Mouse (Mus musculus) forebrain, postnatal 0 days (tissue): ENCODE measurements around the gene Zfp263. TPM values are rescaled to one million over a fixed set of nuclear protein-coding genes. Genes with fewer than 3 reads are reported as not detected.

ENCODE experiments used
- ATAC-seq: fragments of 200-750 bp; cut with Nextera tagmentation; 2 replicates; pipeline ENCODE4 v1.8.0; 2017; ENCODE audit warnings: mild to moderate bottlenecking, moderate library complexity
- DNase-seq: peaks from one replicate; pipeline ENCODE4 v3.0.0-alpha.2; 2015
- H3K27ac ChIP-seq: fragments of 300-500 bp; sonication (generic); 2 replicates; pipeline ENCODE4 v1.5.1; 2014; ENCODE audit warnings: low read depth, mild to moderate bottlenecking, antibody characterized with exemption, low read length, moderate library complexity, mixed read lengths
- H3K27me3 ChIP-seq: fragments of 300-500 bp; sonication (generic); 2 replicates; pipeline ENCODE4 v1.6.1; 2014; ENCODE audit warnings: mild to moderate bottlenecking, low read length, mixed read lengths; ENCODE audit not compliant: insufficient read depth
- H3K36me3 ChIP-seq: fragments of 300-500 bp; sonication (generic); 2 replicates; pipeline ENCODE4 v1.6.1; 2014; ENCODE audit warnings: mild to moderate bottlenecking, moderate library complexity; ENCODE audit not compliant: insufficient read depth
- H3K4me1 ChIP-seq: fragments of 300-500 bp; sonication (generic); 2 replicates; pipeline ENCODE4 v1.6.1; 2014; ENCODE audit warnings: antibody characterized with exemption; ENCODE audit not compliant: insufficient read depth
- H3K4me2 ChIP-seq: fragments of 300-500 bp; sonication (generic); 2 replicates; pipeline ENCODE4 v1.6.1; 2014; ENCODE audit warnings: low read depth, mild to moderate bottlenecking, moderate library complexity
- H3K4me3 ChIP-seq: fragments of 300-500 bp; sonication (generic); 2 replicates; pipeline ENCODE4 v1.5.1; 2014; ENCODE audit warnings: low read depth, low read length, mixed read lengths
- H3K9ac ChIP-seq: fragments of 300-500 bp; sonication (generic); 2 replicates; pipeline ENCODE4 v1.6.1; 2014; ENCODE audit warnings: mild to moderate bottlenecking
- H3K9me3 ChIP-seq: fragments of 300-500 bp; sonication (generic); 2 replicates; pipeline ENCODE4 v1.6.1; 2016; ENCODE audit warnings: low read length
- CTCF ChIP-seq: sonication (generic); IDR thresholded peaks from 2 replicates; pipeline ENCODE4 v1.5.1; 2016; ENCODE audit warnings: antibody characterized with exemption, control low read depth, low read depth
- WGBS: fragments of 180-500 bp; shearing (Covaris S2); extraction: QIAGEN DNeasy Blood & Tissue Kit; methylation state at CpG from one replicate; pipeline ENCODE4 v1.1.7; 2014; 5-methylcytosine and 5-hydroxymethylcytosine counted together
- polyA plus RNA-seq: library from polyadenylated mRNA; unstranded; fragments of >200 nt; fragmentation: Nextera tagmentation; extraction: Ambion mirVana; gene quantifications from 2 replicates; pipeline ENCODE4 v1.2.1, GENCODE M21; 2015
- total RNA-seq: library from RNA; depleted of rRNA; stranded (reverse); fragments of >200 nt; gene quantifications from 2 replicates; pipeline ENCODE4 v1.2.3, GENCODE M21; 2014

Gene Zfp263
- total and polyA plus RNA-seq, 2 experiments from 2014 or later, result 36.4 to 37.1 TPM

DNA sequence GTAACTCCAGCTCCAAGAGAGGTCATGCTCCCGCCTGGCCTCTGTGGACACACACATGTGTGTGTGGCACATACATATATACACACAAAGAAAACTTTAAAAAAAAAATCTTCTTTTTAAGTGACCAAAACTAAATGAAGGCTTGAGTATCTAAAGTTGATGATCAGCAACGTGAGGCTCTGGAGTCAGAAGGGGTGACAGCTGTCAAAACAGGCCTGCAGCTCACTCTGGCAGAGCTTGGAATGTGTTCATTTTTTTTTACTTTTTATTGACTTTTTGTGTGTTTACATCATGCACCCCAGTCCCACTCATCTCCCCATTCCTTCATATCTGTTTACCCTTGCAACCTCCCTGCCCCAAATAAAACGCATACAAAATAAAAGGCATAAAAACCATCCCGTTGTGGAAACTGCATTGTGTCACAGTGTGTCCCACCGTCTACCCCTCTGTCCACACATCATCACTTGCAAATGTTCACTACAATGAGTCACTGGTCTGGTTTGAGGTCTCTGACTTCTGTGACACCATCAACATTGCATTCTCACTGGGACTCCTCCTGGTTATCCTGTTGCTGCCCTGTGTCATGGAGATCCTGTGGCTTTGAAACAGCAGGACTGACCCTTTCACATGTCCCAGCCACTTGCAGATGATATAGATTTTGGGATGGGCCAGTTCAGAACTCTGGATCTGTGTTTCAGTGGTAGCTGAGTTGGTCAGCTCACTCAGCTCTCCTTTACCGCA lies 15.7 kb upstream of the Zfp263 start:
- DNase-seq, result no peak
- Histone ChIP-seq H3K9ac (no peak overlapping the region), H3K4me3 (no peak overlapping the region), H3K9me3 (no peaks in the 10 kb centered on the region), H3K4me2 (no peak overlapping the region), H3K27ac (no peak overlapping the region), H3K4me1 (no peaks in the 10 kb centered on the region), H3K27me3 (no peaks in the 10 kb centered on the region), H3K36me3 (no peaks in the 10 kb centered on the region)
- WGBS, result 85% methylated on average over 6 of the region's 6 CpGs
- no peak for TF ChIP-seq CTCF
- no peak for ATAC-seq

DNA sequence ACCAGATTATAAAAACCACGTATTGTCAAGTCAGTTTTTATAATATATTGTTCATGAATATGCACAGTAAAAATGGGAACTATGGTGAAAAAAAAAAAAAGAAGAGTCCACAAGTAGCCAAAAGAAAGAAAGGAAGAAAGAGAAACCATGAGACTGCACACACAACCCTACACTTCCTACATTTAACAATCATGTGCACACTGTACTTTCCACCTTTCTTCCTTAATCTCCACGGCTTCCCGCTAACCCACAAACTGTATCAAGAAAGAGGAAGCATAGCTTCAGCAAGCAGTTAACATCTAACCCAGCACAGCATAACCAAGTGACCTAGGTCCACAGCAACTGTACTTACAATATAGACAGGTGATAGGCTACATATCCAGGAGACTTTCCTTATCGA lies 11.3 kb upstream of the Zfp263 start:
- H3K36me3 ChIP-seq, result no peaks in the 10 kb centered on the region
- no peak for ATAC-seq

GRCm38 (mm10) chr16:3733198-3733732 lies 10.6 kb upstream of the Zfp263 start:
- H3K4me2 ChIP-seq, result no peak overlapping the region
- no peaks in the 10 kb centered on the region for H3K4me1 ChIP-seq
- no peak overlapping the region for H3K27ac ChIP-seq
- H3K9me3 ChIP-seq, result no peaks in the 10 kb centered on the region
- H3K9ac ChIP-seq, result no peak overlapping the region
- H3K4me3 ChIP-seq, result no peak overlapping the region
- no peak for ATAC-seq
- H3K27me3 ChIP-seq, result no peaks in the 10 kb centered on the region
- no peaks in the 10 kb centered on the region for H3K36me3 ChIP-seq
- WGBS, result 78% methylated on average over 1 of the region's 1 CpGs
- DNase-seq, result no peak
- TF ChIP-seq CTCF, result no peak

More for the DNA sequence above, 11.3 kb upstream of the Zfp263 start:
- no peak for DNase-seq
- WGBS, result 91% methylated on average over 4 of the region's 4 CpGs
- H3K9ac ChIP-seq, result no peak overlapping the region
- H3K4me3 ChIP-seq, result no peak overlapping the region
- TF ChIP-seq CTCF, result no peak
- H3K9me3 ChIP-seq, result no peaks in the 10 kb centered on the region
- H3K27me3 ChIP-seq, result no peaks in the 10 kb centered on the region
- H3K27ac ChIP-seq, result no peak overlapping the region
- H3K4me1 ChIP-seq, result no peaks in the 10 kb centered on the region
- H3K4me2 ChIP-seq, result no peak overlapping the region

- no peak for DNase-seq
- H3K9me3 ChIP-seq, result no peaks in the 10 kb centered on the region
- H3K4me2 ChIP-seq, result no peak overlapping the region
- no peak overlapping the region for H3K9ac ChIP-seq
- 98% methylated on average over 6 of the region's 6 CpGs for WGBS
- no peak for ATAC-seq
- H3K4me1 ChIP-seq, result peaks cover 7% of the 10 kb centered on the region
- no peak for TF ChIP-seq CTCF
- H3K36me3 ChIP-seq, result peaks cover 7% of the 10 kb centered on the region
- no peak overlapping the region for H3K4me3 ChIP-seq
- H3K27me3 ChIP-seq, result no peaks in the 10 kb centered on the region
- peak overlapping the region; percentile 91; the same call in 1 of the 2 replicates for H3K27ac ChIP-seq
Measured at GRCm38 (mm10) chr16:3742466-3742865, 1.4 kb upstream of the Zfp263 start.

DNA sequence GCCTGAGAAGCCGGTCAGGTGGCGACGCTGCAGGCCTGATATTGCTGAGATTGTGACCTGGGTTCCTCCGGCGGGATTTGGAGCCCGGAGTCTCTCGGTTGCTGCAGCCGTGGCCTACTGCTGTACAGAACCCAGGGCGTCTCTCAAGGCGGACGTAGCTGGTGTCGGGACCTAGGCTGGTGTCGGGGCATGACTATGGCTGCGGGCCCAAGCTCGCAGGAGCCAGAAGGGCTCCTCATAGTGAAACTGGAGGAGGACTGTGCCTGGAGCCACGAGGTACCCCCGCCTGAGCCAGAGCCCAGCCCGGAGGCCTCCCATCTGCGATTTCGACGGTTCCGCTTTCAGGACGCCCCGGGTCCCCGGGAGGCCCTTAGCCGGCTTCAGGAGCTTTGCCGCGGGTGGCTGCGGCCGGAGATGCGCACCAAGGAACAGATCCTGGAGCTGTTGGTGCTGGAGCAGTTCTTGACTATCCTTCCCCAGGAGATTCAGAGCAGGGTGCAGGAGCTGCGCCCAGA lies 350 bp downstream of the Zfp263 start:
- peaks cover 7% of the 10 kb centered on the region for H3K4me1 ChIP-seq
- peak overlapping the region; percentile 83 for H3K9ac ChIP-seq
- no peaks in the 10 kb centered on the region for H3K27me3 ChIP-seq
- WGBS, result under 1% methylated on average over 32 of the region's 32 CpGs
- DNase-seq (no peak), ATAC-seq (no peak)
- H3K4me3 ChIP-seq, result peak overlapping the region; percentile 70
- peaks cover 7% of the 10 kb centered on the region; the same call in 1 of the 2 replicates for H3K9me3 ChIP-seq
- peak overlapping the region; percentile 92 for H3K4me2 ChIP-seq
- peak; percentile 18; the same call in 1 of the 2 replicates for TF ChIP-seq CTCF
- peaks cover 22% of the 10 kb centered on the region for H3K36me3 ChIP-seq
- H3K27ac ChIP-seq, result peak overlapping the region; percentile 91

DNA sequence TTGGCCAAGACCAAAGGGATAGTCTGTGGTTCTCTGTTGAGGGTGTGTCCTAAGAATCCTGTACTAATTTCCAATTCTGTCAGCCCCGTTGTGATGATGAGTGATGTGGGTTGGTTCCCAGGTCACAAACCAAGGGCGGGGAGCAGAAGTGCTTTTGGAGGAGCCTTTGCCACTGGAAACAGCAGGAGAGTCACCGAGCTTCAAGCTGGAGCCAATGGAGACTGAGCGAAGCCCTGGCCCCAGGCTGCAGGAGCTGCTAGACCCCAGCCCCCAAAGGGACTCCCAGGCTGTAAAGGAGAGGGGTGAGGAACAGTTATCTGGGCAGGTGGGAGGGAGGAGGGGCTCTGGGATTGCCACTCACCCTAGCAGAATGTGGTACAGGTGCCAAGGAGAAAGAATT lies 1.8 kb downstream of the Zfp263 start:
- TF ChIP-seq CTCF, result no peak
- 0 out of 2 replicates have a peak overlapping the region, but pooled peaks have one; percentile 70 for H3K4me3 ChIP-seq
- peak overlapping the region; percentile 92 for H3K4me2 ChIP-seq
- peaks cover 17% of the 10 kb centered on the region for H3K9me3 ChIP-seq
- no peaks in the 10 kb centered on the region for H3K27me3 ChIP-seq
- H3K36me3 ChIP-seq, result peaks cover 35% of the 10 kb centered on the region
- no peak overlapping the region for H3K27ac ChIP-seq
- ATAC-seq, result no peak
- WGBS, result 90% methylated on average over 4 of the region's 4 CpGs
- H3K4me1 ChIP-seq, result peaks cover 7% of the 10 kb centered on the region
- no peak for DNase-seq
- H3K9ac ChIP-seq, result no peak overlapping the region

DNA sequence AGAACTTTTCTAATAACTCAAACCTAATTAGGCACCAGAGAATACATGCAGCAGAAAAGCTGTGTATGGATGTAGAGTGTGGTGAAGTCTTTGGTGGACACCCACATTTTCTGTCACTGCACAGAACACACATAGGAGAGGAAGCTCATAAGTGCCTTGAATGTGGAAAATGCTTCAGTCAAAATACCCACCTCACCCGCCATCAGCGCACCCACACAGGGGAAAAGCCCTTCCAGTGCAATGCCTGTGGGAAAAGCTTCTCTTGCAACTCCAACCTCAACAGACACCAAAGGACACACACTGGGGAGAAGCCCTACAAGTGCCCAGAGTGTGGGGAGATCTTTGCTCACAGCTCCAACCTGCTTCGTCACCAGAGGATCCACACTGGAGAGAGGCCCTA lies 5.1 kb downstream of the Zfp263 start:
- peaks cover 17% of the 10 kb centered on the region for H3K9me3 ChIP-seq
- peaks cover 52% of the 10 kb centered on the region for H3K36me3 ChIP-seq
- no peak for ATAC-seq
- WGBS, result 96% methylated on average over 3 of the region's 3 CpGs
- no peak overlapping the region for H3K27ac ChIP-seq
- DNase-seq, result no peak
- no peak overlapping the region for H3K9ac ChIP-seq
- no peaks in the 10 kb centered on the region for H3K27me3 ChIP-seq
- no peak overlapping the region for H3K4me3 ChIP-seq
- peaks cover 7% of the 10 kb centered on the region for H3K4me1 ChIP-seq
- TF ChIP-seq CTCF, result no peak
- no peak overlapping the region for H3K4me2 ChIP-seq
